Mouse (Mus musculus): ENCODE data around the gene Cpa4.

The Cpa4 gene

GRCm38 (mm10) chr6:30596230-30596898, 28.2 kb downstream of the Cpa4 start:
- DNase-seq: no peak

- no peak for DNase-seq
Observed at GRCm38 (mm10) chr6:30600033-30600432, 31.9 kb downstream of the Cpa4 start.

GRCm38 (mm10) chr6:30600995-30601394, 32.8 kb downstream of the Cpa4 start:
- DNase-seq: no peak

- no peak for DNase-seq
Observed at GRCm38 (mm10) chr6:30604342-30604867, 36.2 kb downstream of the Cpa4 start.

- DNase-seq: no peak
Observed at GRCm38 (mm10) chr6:30605111-30605510, 36.9 kb downstream of the Cpa4 start.

- DNase-seq: no peak
Observed at GRCm38 (mm10) chr6:30605672-30606071, 37.5 kb downstream of the Cpa4 start.

- DNase-seq: no peak
Observed at GRCm38 (mm10) chr6:30610710-30611109, 42.5 kb downstream of the Cpa4 start, which contains the start of gene Cpa5. Gene Cpa5, plus strand, starts transcription at chr6:30611010.

- no peak for DNase-seq
Observed at GRCm38 (mm10) chr6:30611212-30611611, 43.0 kb downstream of the Cpa4 start.

- no peak for DNase-seq
Observed at GRCm38 (mm10) chr6:30614251-30614650, 46.1 kb downstream of the Cpa4 start.

GRCm38 (mm10) chr6:30615741-30616140, 47.6 kb downstream of the Cpa4 start:
- DNase-seq: no peak

GRCm38 (mm10) chr6:30616491-30616941, 48.3 kb downstream of the Cpa4 start:
- DNase-seq: no peak

GRCm38 (mm10) chr6:30617020-30617958, 49.1 kb downstream of the Cpa4 start:
- peak; percentile 4 for DNase-seq

- no peak for DNase-seq
Observed at GRCm38 (mm10) chr6:30617959-30618590, 49.9 kb downstream of the Cpa4 start.

GRCm38 (mm10) chr6:30618735-30619134, 50.6 kb downstream of the Cpa4 start:
- DNase-seq: no peak

- DNase-seq: no peak
Observed at GRCm38 (mm10) chr6:30619606-30620005, 51.4 kb downstream of the Cpa4 start.

- no peak for DNase-seq
Observed at GRCm38 (mm10) chr6:30620591-30620990, 52.4 kb downstream of the Cpa4 start.

- DNase-seq: no peak
Observed at GRCm38 (mm10) chr6:30620994-30621393, 52.8 kb downstream of the Cpa4 start.

- DNase-seq: no peak
Observed at GRCm38 (mm10) chr6:30621986-30622389, 53.8 kb downstream of the Cpa4 start.

GRCm38 (mm10) chr6:30624763-30625162, 56.6 kb downstream of the Cpa4 start:
- DNase-seq: no peak

- DNase-seq: no peak
Observed at GRCm38 (mm10) chr6:30628152-30628551, 60.0 kb downstream of the Cpa4 start.

GRCm38 (mm10) chr6:30629989-30630388, 61.8 kb downstream of the Cpa4 start:
- no peak for DNase-seq

GRCm38 (mm10) chr6:30635361-30635862, 67.2 kb downstream of the Cpa4 start:
- no peak for DNase-seq

All from thymus, postnatal 25 days (tissue).